In the genomic region with DNA sequence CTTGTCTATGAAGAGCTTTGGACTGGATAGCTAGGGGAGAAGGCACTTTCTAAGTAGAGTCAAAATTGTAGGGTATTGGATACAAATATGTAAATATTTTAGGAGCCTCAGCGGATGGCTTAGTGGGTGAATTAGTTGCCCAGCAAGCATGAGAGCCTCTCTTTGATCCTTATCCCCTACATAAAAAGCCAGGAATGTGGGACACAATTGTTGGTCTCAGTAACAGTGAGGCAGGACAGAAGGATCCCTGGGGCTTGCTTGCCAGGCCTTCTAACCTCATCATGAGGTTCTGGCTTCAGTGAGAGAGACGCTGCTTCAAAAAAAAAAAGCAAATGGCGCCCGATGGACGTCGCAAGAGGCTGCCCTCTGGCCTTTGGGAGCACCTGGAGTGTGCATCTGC, we compare ENCODE assay signal across 11 mouse cellular contexts.
"Had no signal": no experiment of that assay in that cellular context is flagged by ENCODE, and none has a peak within 500 bp of the region (broad histone marks: within the 10 kb centered on the region; RNA-seq: fewer than 3 reads in every experiment).

No protein-coding gene starts in this region.

- H3K36me3 ChIP-seq: limb, embryonic 15.5 days; liver, embryonic 12.5 days; midbrain, embryonic 10.5 days had no signal

- H3K9ac ChIP-seq: limb, embryonic 15.5 days; liver, embryonic 12.5 days had no signal

- H3K4me2 ChIP-seq: limb, embryonic 15.5 days; liver, embryonic 12.5 days had no signal

- H3K27ac ChIP-seq: limb, embryonic 15.5 days; liver, embryonic 12.5 days; midbrain, embryonic 10.5 days had no signal

- DNase-seq: kidney, adult 8-10 months; kidney, postnatal 36 days; layer of hippocampus, adult 9-11 months; layer of hippocampus, postnatal 36 days; lung, postnatal 4 days; right cerebral cortex, postnatal 14 days; thymus, postnatal 4 days had no signal

- ATAC-seq: liver, embryonic 12.5 days; midbrain, embryonic 16.5 days had no signal

- H3K4me3 ChIP-seq: limb, embryonic 15.5 days; liver, embryonic 12.5 days; midbrain, embryonic 10.5 days had no signal

- H3K27me3 ChIP-seq: limb, embryonic 15.5 days; liver, embryonic 12.5 days had no signal

- H3K9me3 ChIP-seq: limb, embryonic 15.5 days; liver, embryonic 12.5 days; midbrain, embryonic 10.5 days had no signal
